Comparison of ENCODE assay signal across 11 mouse cellular contexts in genomic region chr19:21479183-21480052, GRCm38 (mm10). TPM values are rescaled to one million over a fixed set of nuclear protein-coding genes. Genes with fewer than 3 reads are reported as not detected.
DNase-seq lines count a peak whose midpoint lies in the region; ATAC-seq lines count a peak whose summit lies in the region.
"Had no signal": no experiment of that assay in that cellular context is flagged by ENCODE, and none has a peak within 500 bp of the region (broad histone marks: within the 10 kb centered on the region; RNA-seq: fewer than 3 reads in every experiment).

No protein-coding gene starts in this region.

- H3K9me3 ChIP-seq in midbrain, embryonic 13.5 days: no peaks in the 10 kb centered on the region
- H3K9me3 ChIP-seq in midbrain, embryonic 10.5 days (replicated peaks): no peaks in the 10 kb centered on the region

- no peak for DNase-seq in midbrain, embryonic 10.5 days (ENCODE audit: low spot score)
- peak; percentile 21 to 25 for DNase-seq in frontal cortex, postnatal 10 days (ENCODE audit: low spot score in 2 of 2)
- DNase-seq in left cerebral cortex, postnatal 25 days (ENCODE audit: low spot score in 2 of 2): peak; percentile 54 to 57
- DNase-seq in right cerebral cortex, postnatal 4 days: peak; percentile 28
- no peak for DNase-seq in heart, postnatal 36 days
- DNase-seq in thymus, postnatal 25 days: no peak
- DNase-seq: cerebellum, adult 11-12 months; heart, adult 2 months; kidney, adult 8-10 months; lung, postnatal 14 days had no signal

- 58% methylated on average over 18 of the region's 18 CpGs for WGBS in midbrain, embryonic 13.5 days
- WGBS in midbrain, embryonic 10.5 days: 79% methylated on average over 18 of the region's 18 CpGs

- ATAC-seq in midbrain, embryonic 13.5 days: peak; percentile 83

- no peaks in the 10 kb centered on the region for H3K36me3 ChIP-seq in midbrain, embryonic 13.5 days
- H3K36me3 ChIP-seq in midbrain, embryonic 10.5 days: no peaks in the 10 kb centered on the region

- H3K27me3 ChIP-seq in midbrain, embryonic 13.5 days: no peaks in the 10 kb centered on the region
- H3K27me3 ChIP-seq in midbrain, embryonic 10.5 days (ENCODE audit: low read depth, poor library complexity, severe bottlenecking): no peaks in the 10 kb centered on the region

- H3K9ac ChIP-seq in midbrain, embryonic 13.5 days (replicated peaks): no peak overlapping the region

- H3K4me2 ChIP-seq in midbrain, embryonic 13.5 days (replicated peaks): 0 out of 2 replicates have a peak overlapping the region, but pooled peaks have one; percentile 1

- intact Hi-C loops in left cerebral cortex, postnatal 25 days (cut with DNase I): loop anchor here (5.0 kb wide), 1 partner anchor 33 kb away; no protein-coding TSS in a partner anchor
- intact Hi-C loops in heart, postnatal 36 days (cut with DNase I): no loop called here

- H3K27ac ChIP-seq in midbrain, embryonic 13.5 days: no peak overlapping the region
- no peak overlapping the region for H3K27ac ChIP-seq in midbrain, embryonic 10.5 days (replicated peaks)
- H3K27ac ChIP-seq: heart, adult 2 months had no signal

- no peak overlapping the region for H3K4me3 ChIP-seq in midbrain, embryonic 13.5 days (replicated peaks)
- no peak overlapping the region for H3K4me3 ChIP-seq in midbrain, embryonic 10.5 days
- H3K4me3 ChIP-seq: heart, adult 2 months had no signal

- H3K4me1 ChIP-seq in midbrain, embryonic 13.5 days (replicated peaks): peaks cover 12% of the 10 kb centered on the region
- 0 out of 2 replicates have a peak, but pooled peaks cover 2% of the 10 kb centered on the region for H3K4me1 ChIP-seq in midbrain, embryonic 10.5 days

RNA-seq across cellular contexts. Expression of gene Gda, which starts 6.2 kb away (rescaled TPM):
- polyA plus RNA-seq in midbrain, embryonic 13.5 days (2015; fragmentation: Nextera tagmentation; extraction: Ambion mirVana): 0.08 and 0.15 TPM in 2 replicates
- not detected in 2 replicates for polyA plus RNA-seq in midbrain, embryonic 10.5 days (2016; fragmentation: Nextera tagmentation; extraction: Ambion mirVana)
- total RNA-seq in left cerebral cortex, postnatal 25 days (2021): 100 to 1,000 TPM; 199 TPM
- 10 to 100 TPM; 14.8 to 18.6 TPM for total RNA-seq in heart, postnatal 36 days (2021)

Comparison
In these comparisons a context has a peak if more than half of its experiments do, and no peak if none do; other contexts are left out.
1. DNase-seq: peak in frontal cortex, postnatal 10 days (2 of 2), left cerebral cortex, postnatal 25 days (2 of 2) and right cerebral cortex, postnatal 4 days (single experiment); none in midbrain, embryonic 10.5 days (single experiment), heart, postnatal 36 days (0 of 2) and thymus, postnatal 25 days (single experiment).
2. RNA of gene Gda, which starts 6.2 kb away (total RNA-seq): 199 TPM in left cerebral cortex, postnatal 25 days; 14.8 to 18.6 TPM in heart, postnatal 36 days; every median in the first group is over 10 times any median in the second.